In the genomic region with DNA sequence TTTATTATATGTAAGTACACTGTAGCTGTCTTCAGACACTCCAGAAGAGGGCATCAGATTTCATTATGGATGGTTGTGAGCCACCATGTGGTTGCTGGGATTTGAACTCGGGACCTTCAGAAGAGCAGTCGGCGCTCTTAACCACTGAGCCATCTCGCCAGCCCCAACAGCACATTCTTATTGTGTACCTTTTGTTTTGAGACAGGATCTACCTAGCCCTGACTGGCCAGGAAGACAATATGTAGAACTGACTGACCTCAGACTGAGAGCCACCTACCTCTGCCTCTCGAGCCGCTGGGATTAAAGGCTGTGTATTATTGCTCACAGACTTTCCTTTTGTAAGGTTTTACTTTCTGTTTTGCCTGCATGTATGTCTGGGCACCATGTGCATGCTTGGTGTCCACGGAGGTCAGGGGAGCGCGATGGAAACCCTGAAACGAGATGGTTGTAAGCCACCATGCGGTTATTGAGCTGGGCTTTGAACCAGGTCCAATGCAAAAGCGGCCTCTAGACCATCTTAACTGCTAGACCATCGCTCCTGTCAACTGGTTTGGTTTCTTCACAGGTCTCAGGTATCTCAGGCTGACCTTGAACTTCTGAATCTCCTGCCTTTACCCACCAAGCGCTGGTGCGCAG, we compare ENCODE assay signal across 8 mouse cellular contexts. TPM values are rescaled to one million over a fixed set of nuclear protein-coding genes. Genes with fewer than 3 reads are reported as not detected.
DNase-seq lines count a peak whose midpoint lies in the region; ATAC-seq and TF ChIP-seq lines count a peak whose summit lies in the region.

No protein-coding gene starts in this region.

- no peaks in the 10 kb centered on the region for H3K9me3 ChIP-seq in forebrain, embryonic 10.5 days
- H3K9me3 ChIP-seq in limb, embryonic 15.5 days = no peaks in the 10 kb centered on the region

- H3K9ac ChIP-seq in limb, embryonic 15.5 days = peak overlapping the region; percentile 50; the same call in 1 of the 2 replicates

- peaks cover 24% of the 10 kb centered on the region for H3K4me1 ChIP-seq in forebrain, embryonic 10.5 days
- H3K4me1 ChIP-seq in limb, embryonic 15.5 days = peaks cover 19% of the 10 kb centered on the region; the same call in 1 of the 2 replicates
- peaks cover 5% of the 10 kb centered on the region; the same call in 1 of the 2 replicates for H3K4me1 ChIP-seq in olfactory bulb, adult 2 months (ENCODE audit: control insufficient read depth, insufficient read depth, low read length)

- peak overlapping the region; percentile 97 for H3K27ac ChIP-seq in left cerebral cortex, adult 2 months
- H3K27ac ChIP-seq in forebrain, embryonic 10.5 days = peak overlapping the region; percentile 96
- peak overlapping the region; percentile 95 for H3K27ac ChIP-seq in limb, embryonic 15.5 days
- peak overlapping the region; percentile 92 for H3K27ac ChIP-seq in olfactory bulb, adult 2 months (ENCODE audit: insufficient read depth, low read depth, low read length)

- no peak for TF ChIP-seq POLR2A in olfactory bulb, adult 2 months (IDR thresholded peaks at IDR 0.05; ENCODE audit: insufficient read depth, low read depth, low read length)

- intact Hi-C loops in left cerebral cortex, adult 2 months (cut with DNase I) = no loop called here
- intact Hi-C loops in left cerebral cortex, postnatal 36 days (cut with DNase I) = no loop called here

- H3K36me3 ChIP-seq in forebrain, embryonic 10.5 days (replicated peaks) = peaks cover 10% of the 10 kb centered on the region
- peaks cover 8% of the 10 kb centered on the region for H3K36me3 ChIP-seq in limb, embryonic 15.5 days

- no peak for ATAC-seq in limb, embryonic 15.5 days (ENCODE audit: insufficient number of reproducible peaks, low FRiP score, low TSS enrichment, low read depth)

- 67% methylated on average over 15 of the region's 15 CpGs for WGBS in forebrain, embryonic 10.5 days
- 66% methylated on average over 15 of the region's 15 CpGs for WGBS in limb, embryonic 15.5 days
- 66% methylated on average over 15 of the region's 15 CpGs for WGBS in olfactory bulb, adult 2 months

- DNase-seq in left cerebral cortex, adult 2 months (ENCODE audit: extremely low spot score in 1 of 2, low spot score in 2 of 2) = no peak
- DNase-seq in left cerebral cortex, adult 11 months (ENCODE audit: low spot score) = no peak
- peak; percentile 43 for DNase-seq in T-cell, adult 2 months (ENCODE audit: low spot score)
- no peak for DNase-seq in forebrain, embryonic 10.5 days (ENCODE audit: extremely low spot score, low spot score)
- no peak for DNase-seq in gastrocnemius, adult 18-20 months (ENCODE audit: low spot score)
- DNase-seq in left cerebral cortex, postnatal 36 days (ENCODE audit: low spot score in 2 of 2) = no peak

- peak overlapping the region; percentile 67 for H3K4me2 ChIP-seq in limb, embryonic 15.5 days

- no peaks in the 10 kb centered on the region for H3K27me3 ChIP-seq in forebrain, embryonic 10.5 days (ENCODE audit: poor library complexity, severe bottlenecking)
- H3K27me3 ChIP-seq in limb, embryonic 15.5 days = no peaks in the 10 kb centered on the region

- no peak for TF ChIP-seq CTCF in left cerebral cortex, adult 2 months (IDR thresholded peaks at IDR 0.05)
- TF ChIP-seq CTCF in olfactory bulb, adult 2 months (IDR thresholded peaks at IDR 0.05; ENCODE audit: insufficient read depth, low read depth, low read length) = no peak

- H3K4me3 ChIP-seq in left cerebral cortex, adult 2 months = peak overlapping the region; percentile 77
- H3K4me3 ChIP-seq in forebrain, embryonic 10.5 days = peak overlapping the region; percentile 96
- H3K4me3 ChIP-seq in limb, embryonic 15.5 days = peak overlapping the region; percentile 89
- H3K4me3 ChIP-seq in olfactory bulb, adult 2 months (ENCODE audit: insufficient read depth, low read depth, low read length) = peak overlapping the region; percentile 88

RNA-seq across cellular contexts. Expression of a gene that starts 0.8 kb away (rescaled TPM):
- total RNA-seq in left cerebral cortex, adult 2 months (2021) = 100 to 1,000 TPM; 125 to 130 TPM
- 52.9 and 60.5 TPM in 2 replicates for polyA plus RNA-seq in forebrain, embryonic 10.5 days (2016; fragmentation: Nextera tagmentation; extraction: Ambion mirVana)
- 68.1 and 76.9 TPM in 2 replicates for polyA plus RNA-seq in limb, embryonic 15.5 days (2015; fragmentation: Nextera tagmentation; extraction: Ambion mirVana)
- 164 and 673 TPM in 2 replicates for polyA plus RNA-seq in olfactory bulb, adult 2 months (2012; ENCODE audit: insufficient read depth, insufficient read length, low replicate concordance, missing spikeins)
- total RNA-seq in gastrocnemius, adult 18-20 months (2021) = 10 to 100 TPM; 31.7 to 37.0 TPM
- 100 to 1,000 TPM in 1 of 2 experiments, 10 to 100 TPM in 1; 73.1 to 147 TPM for total RNA-seq in left cerebral cortex, postnatal 36 days (2021)

RNA-seq across cellular contexts. Expression of a gene that starts 8.1 kb away (rescaled TPM):
- 10 to 100 TPM; 84.4 to 89.6 TPM for total RNA-seq in left cerebral cortex, adult 2 months (2021)
- 85.3 and 87.5 TPM in 2 replicates for polyA plus RNA-seq in forebrain, embryonic 10.5 days (2016; fragmentation: Nextera tagmentation; extraction: Ambion mirVana)
- 117 and 119 TPM in 2 replicates for polyA plus RNA-seq in limb, embryonic 15.5 days (2015; fragmentation: Nextera tagmentation; extraction: Ambion mirVana)
- not detected in 2 replicates for polyA plus RNA-seq in olfactory bulb, adult 2 months (2012; ENCODE audit: insufficient read depth, insufficient read length, low replicate concordance, missing spikeins)
- total RNA-seq in gastrocnemius, adult 18-20 months (2021) = 100 to 1,000 TPM; 108 to 115 TPM
- 10 to 100 TPM; 84.5 to 84.6 TPM for total RNA-seq in left cerebral cortex, postnatal 36 days (2021)

RNA-seq across cellular contexts. Expression of a gene that starts 12.9 kb away (rescaled TPM):
- total RNA-seq in left cerebral cortex, adult 2 months (2021) = 10 to 100 TPM; 31.0 to 32.8 TPM
- polyA plus RNA-seq in forebrain, embryonic 10.5 days (2016; fragmentation: Nextera tagmentation; extraction: Ambion mirVana) = 15.3 and 18.6 TPM in 2 replicates
- 11.7 and 12.2 TPM in 2 replicates for polyA plus RNA-seq in limb, embryonic 15.5 days (2015; fragmentation: Nextera tagmentation; extraction: Ambion mirVana)
- not detected in 2 replicates for polyA plus RNA-seq in olfactory bulb, adult 2 months (2012; ENCODE audit: insufficient read depth, insufficient read length, low replicate concordance, missing spikeins)
- 1 to 10 TPM; 5.4 to 5.5 TPM for total RNA-seq in gastrocnemius, adult 18-20 months (2021)
- total RNA-seq in left cerebral cortex, postnatal 36 days (2021) = 10 to 100 TPM; 26.6 to 26.8 TPM

RNA-seq across cellular contexts. Expression of a gene that starts 40.9 kb away (rescaled TPM):
- 100 to 1,000 TPM; 119 to 133 TPM for total RNA-seq in left cerebral cortex, adult 2 months (2021)
- polyA plus RNA-seq in forebrain, embryonic 10.5 days (2016; fragmentation: Nextera tagmentation; extraction: Ambion mirVana) = 4.1 and 4.8 TPM in 2 replicates
- 16.2 and 29.6 TPM in 2 replicates for polyA plus RNA-seq in limb, embryonic 15.5 days (2015; fragmentation: Nextera tagmentation; extraction: Ambion mirVana)
- polyA plus RNA-seq in olfactory bulb, adult 2 months (2012; ENCODE audit: insufficient read depth, insufficient read length, low replicate concordance, missing spikeins) = not detected in 2 replicates
- 100 to 1,000 TPM; 123 to 131 TPM for total RNA-seq in gastrocnemius, adult 18-20 months (2021)
- total RNA-seq in left cerebral cortex, postnatal 36 days (2021) = 100 to 1,000 TPM; 111 to 112 TPM

RNA-seq across cellular contexts. Expression of a gene that starts 59.2 kb away (rescaled TPM):
- total RNA-seq in left cerebral cortex, adult 2 months (2021) = 10 to 100 TPM in 1 of 2 experiments, 1 to 10 TPM in 1; 7.3 to 10.5 TPM
- polyA plus RNA-seq in forebrain, embryonic 10.5 days (2016; fragmentation: Nextera tagmentation; extraction: Ambion mirVana) = 0.12 TPM in 1 of 2 replicates, not detected in the other
- 14.0 and 35.3 TPM in 2 replicates for polyA plus RNA-seq in limb, embryonic 15.5 days (2015; fragmentation: Nextera tagmentation; extraction: Ambion mirVana)
- polyA plus RNA-seq in olfactory bulb, adult 2 months (2012; ENCODE audit: insufficient read depth, insufficient read length, low replicate concordance, missing spikeins) = not detected in 2 replicates
- 100 to 1,000 TPM; 121 to 228 TPM for total RNA-seq in gastrocnemius, adult 18-20 months (2021)
- 1 to 10 TPM; 4.9 to 8.8 TPM for total RNA-seq in left cerebral cortex, postnatal 36 days (2021)

Comparison
In these comparisons a context has a peak if more than half of its experiments do, and no peak if none do; other contexts are left out.
1. RNA of a gene that starts 12.9 kb away (total RNA-seq): 31.0 to 32.8 TPM in left cerebral cortex, adult 2 months and 26.6 to 26.8 TPM in left cerebral cortex, postnatal 36 days; 5.4 to 5.5 TPM in gastrocnemius, adult 18-20 months; every median in the first group is over 4 times any median in the second.
2. Peak in every context shown above with its lines, with median percentiles within 50 percentile points of each other: H3K27ac ChIP-seq and H3K4me3 ChIP-seq.